Mouse (Mus musculus): Measurements from ENCODE around the gene Rtbdn.

- TF ChIP-seq CTCF (conservative IDR thresholded peaks at IDR 0.05; ENCODE audit: low read length) (peak; percentile 89), NANOG (IDR thresholded peaks at IDR 0.05; ENCODE audit: borderline replicate concordance, low read length) (no peak), POU5F1 (IDR thresholded peaks at IDR 0.05; ENCODE audit: borderline replicate concordance, low read length) (no peak)
Measured at GRCm38 (mm10) chr8:84989810-84990209, 43.0 kb downstream of the Rtbdn start.
